Mouse (Mus musculus) adrenal gland, postnatal 14 days (tissue): Measurements from ENCODE around the gene Klf12. TPM values are rescaled to one million over a fixed set of nuclear protein-coding genes. Genes with fewer than 3 reads are reported as not detected.
A peak's percentile ranks its signal among the peaks of the same experiment; 100 is the strongest.

Experiments
- DNase-seq: peaks from one replicate; pipeline ENCODE4 v3.0.0; 2021; ENCODE audit warnings: mixed read lengths
- total RNA-seq: library from RNA; stranded (reverse); gene quantifications from 2 replicates; pipeline ENCODE4 v1.2.3, GENCODE M21; 2021

Klf12 gene
- total RNA-seq, 1 experiment from 2014 or later, result 23.0 TPM

DNA sequence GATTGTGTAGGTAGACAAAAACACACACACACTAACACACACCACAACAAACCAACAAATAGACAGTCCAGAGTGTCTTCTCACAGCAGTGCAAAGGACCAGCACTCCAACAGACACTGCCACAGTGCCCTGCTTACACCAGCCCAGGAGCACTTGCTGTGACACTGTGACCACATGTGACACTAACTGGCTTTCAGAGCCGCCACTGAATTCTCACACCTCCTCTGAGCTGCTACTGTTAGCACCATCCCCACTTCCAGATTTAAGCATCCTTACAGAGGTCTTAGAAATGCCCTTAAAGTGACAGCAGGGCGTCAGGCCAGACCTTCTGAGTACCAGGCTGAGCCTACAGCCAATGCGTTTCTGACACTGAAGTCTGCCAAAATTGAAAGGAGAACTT is 48.7 kb downstream of the Klf12 start:
- no peak for DNase-seq

DNA sequence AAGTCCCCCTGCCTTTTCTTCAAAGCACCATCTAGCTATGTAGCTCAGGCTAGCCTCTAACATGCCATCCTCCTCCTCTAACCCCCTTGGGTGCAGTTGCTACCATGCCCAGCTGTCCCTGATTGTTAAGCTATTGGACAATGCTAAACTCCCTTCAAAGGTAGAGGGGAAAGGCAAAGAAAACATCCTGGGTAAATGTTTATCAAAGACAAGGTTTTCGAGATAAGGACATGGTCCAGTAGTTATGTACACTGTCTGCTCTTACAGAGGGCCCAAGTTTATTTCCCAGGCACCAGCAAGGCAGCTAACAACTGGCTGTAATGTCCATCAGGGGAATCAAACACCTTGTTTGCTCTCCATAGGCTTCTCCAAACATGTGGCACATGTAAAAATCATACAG is 53.1 kb downstream of the Klf12 start:
- no peak for DNase-seq

DNA sequence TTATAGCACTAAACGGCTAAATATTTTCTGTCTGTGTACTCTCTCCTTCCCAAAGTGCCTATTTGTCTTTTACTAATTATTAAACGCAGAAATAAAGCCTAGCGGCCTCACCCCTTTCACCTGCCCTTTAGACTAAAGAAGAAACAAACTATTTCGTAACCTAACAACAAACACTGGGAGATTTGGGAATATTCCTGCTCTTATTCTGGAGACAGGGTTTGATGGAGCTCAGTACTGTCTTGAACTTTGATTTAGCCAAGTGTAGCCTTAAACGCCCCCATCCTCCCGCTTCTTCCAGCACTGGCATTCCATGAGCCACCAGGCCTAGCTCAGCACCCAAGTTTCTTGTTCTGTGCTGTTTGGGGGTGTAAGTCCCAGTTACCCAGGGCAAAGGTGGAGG is 56.4 kb downstream of the Klf12 start:
- no peak for DNase-seq

- DNase-seq, result no peak
Measured at GRCm38 (mm10) chr14:100227717-100228116, 56.8 kb downstream of the Klf12 start.

- DNase-seq, result peak; percentile 21
Measured at GRCm38 (mm10) chr14:100224151-100224550, 60.3 kb downstream of the Klf12 start.

- no peak for DNase-seq
Measured at GRCm38 (mm10) chr14:100222260-100222659, 62.2 kb downstream of the Klf12 start.

GRCm38 (mm10) chr14:100215213-100215785 is 69.2 kb downstream of the Klf12 start:
- DNase-seq, result peak; percentile 24

- DNase-seq, result peak; percentile 35
Measured at GRCm38 (mm10) chr14:100213066-100213465, 71.4 kb downstream of the Klf12 start.

GRCm38 (mm10) chr14:100211826-100212117 is 72.7 kb downstream of the Klf12 start:
- no peak for DNase-seq

- peak; percentile 69 for DNase-seq
Measured at GRCm38 (mm10) chr14:100211036-100211825, 73.2 kb downstream of the Klf12 start.

DNA sequence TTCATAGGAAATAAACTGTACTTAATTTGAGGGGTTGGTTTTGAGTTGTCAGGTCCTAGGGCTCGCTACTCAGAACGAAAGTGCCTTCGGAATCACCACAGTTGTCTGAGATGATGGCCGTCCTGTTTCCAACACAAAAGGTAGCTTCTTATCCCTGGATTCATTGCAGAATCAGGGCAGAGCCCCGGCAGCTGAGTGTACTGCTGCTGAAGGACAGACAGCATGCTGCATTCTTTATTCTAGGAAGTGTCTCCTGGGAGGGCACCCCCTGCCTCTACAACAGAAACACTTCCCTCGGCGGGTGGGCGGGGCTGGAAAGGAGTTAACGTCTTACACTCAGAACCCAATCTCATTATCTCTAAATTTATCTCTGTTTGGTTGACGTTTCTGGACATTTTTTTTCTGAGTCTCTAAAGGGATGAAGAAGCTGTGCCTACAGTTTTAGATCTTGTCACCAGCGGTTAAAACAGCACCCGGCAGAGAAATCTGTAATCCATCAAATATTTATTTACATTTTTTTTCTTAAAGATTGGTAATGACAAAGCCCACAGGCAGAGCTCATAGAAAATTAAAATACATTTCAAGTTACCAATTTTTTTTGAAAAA is 74.6 kb downstream of the Klf12 start:
- DNase-seq, result no peak

- DNase-seq, result no peak
Measured at GRCm38 (mm10) chr14:100207081-100207480, 77.4 kb downstream of the Klf12 start.

- DNase-seq, result no peak
Measured at GRCm38 (mm10) chr14:100206207-100206606, 78.3 kb downstream of the Klf12 start.

- DNase-seq, result no peak
Measured at GRCm38 (mm10) chr14:100200058-100200688, 84.3 kb downstream of the Klf12 start.

GRCm38 (mm10) chr14:100198636-100199035 is 85.8 kb downstream of the Klf12 start:
- no peak for DNase-seq

- no peak for DNase-seq
Measured at GRCm38 (mm10) chr14:100197199-100197598, 87.3 kb downstream of the Klf12 start.

GRCm38 (mm10) chr14:100189490-100190197 is 94.8 kb downstream of the Klf12 start:
- no peak for DNase-seq

DNA sequence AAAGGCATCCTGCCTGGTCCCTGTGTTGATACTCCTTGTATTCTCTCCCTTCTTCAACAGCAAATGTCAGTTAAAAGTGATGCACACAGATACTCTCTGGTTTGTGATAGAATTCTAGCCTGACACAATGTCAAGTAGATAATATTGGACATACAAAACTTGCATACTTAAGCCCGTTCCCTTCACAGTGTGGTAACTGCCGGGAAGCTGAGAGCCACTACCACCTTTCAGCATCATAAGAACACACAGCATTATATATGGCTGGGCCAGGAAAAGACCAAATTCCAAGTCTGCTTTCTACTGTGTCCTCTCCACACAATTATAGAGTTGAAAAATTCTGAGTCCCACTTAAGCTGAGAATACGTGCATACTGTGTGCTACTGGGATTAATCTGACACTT is 97.1 kb downstream of the Klf12 start:
- DNase-seq, result no peak

DNA sequence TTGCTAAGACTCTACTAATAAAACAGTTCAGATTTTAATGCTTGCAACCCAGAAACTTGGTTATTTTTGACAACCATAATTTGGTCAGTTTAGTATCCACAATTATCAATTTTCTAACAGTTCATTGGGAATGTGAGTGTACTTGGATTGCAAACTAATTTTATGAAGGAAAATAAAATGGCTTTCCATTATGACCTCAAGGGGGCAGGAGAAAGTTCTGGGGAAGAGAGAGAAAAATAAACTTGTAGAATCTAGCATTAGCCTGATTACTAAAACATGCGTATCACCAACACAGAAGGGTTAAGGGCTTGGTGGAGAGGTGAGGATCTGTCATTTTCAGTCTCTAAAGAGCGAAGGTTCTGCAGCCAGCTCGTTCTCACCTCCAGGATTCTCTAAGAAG is 106.7 kb downstream of the Klf12 start:
- DNase-seq, result no peak

- DNase-seq, result no peak
Measured at GRCm38 (mm10) chr14:100165075-100165474, 119.4 kb downstream of the Klf12 start.

DNA sequence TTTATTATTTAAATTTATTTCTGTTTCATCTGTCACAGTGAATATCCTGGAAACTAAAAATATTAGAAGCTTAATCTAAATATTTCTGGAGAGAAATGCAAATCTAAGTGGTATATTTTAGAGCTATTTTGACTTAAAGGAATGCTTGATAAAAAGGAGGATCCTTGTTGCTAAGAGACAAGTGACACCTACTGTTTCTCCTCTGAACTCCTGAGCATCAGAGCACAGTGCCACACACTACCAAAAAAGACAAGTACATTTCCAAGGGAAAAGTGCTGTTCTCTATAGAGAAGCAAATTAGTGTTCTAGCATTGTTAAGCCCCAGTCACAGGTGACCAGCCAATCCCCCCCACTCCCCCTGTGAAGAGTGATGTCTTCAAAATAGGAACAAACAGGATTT is 127.8 kb downstream of the Klf12 start:
- no peak for DNase-seq

DNA sequence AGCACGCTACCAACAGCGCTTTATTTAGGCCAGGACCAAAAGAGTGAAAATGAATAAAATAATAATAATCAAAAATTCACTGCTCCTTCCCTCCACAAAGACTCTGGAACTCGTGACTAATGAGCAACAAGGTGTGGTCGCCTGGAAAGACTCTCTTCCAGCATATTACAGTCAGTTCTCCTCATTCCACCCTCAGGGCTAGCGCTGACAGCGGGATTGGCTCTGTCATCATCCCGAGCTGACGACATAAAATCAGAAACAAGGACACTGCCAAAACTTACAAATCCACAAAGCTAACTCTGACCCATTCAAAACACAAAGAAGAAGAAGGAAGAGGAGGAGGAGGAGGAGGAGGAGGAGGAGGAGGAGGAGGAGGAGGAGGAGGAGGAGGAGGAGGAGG is 136.8 kb downstream of the Klf12 start:
- DNase-seq, result no peak

DNA sequence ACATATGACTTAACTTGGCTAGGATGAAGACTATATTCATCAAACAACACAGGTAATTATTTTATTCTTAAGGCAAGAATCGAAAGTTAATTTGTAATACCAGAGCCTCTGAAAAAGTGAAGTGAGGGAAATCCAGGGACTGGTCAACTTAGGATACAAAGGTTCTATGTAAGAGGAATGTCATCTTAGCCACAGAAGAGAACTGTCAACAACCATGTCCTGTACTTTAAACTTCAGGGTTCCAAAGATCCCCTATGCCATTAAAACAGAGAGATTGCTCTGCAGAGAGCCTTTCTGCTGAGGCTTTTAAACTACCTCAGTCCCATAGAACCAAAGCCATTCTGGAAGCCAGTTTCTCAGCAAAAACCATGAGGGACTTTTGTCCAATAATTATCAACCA is 144.1 kb downstream of the Klf12 start:
- no peak for DNase-seq
